ENCODE assay signal across 8 mouse cellular contexts in genomic region chr14:76623371-76623988, GRCm38 (mm10).
A peak's percentile ranks its signal among the peaks of the same experiment; 100 is the strongest.
DNase-seq lines count a peak whose midpoint lies in the region; ATAC-seq and TF ChIP-seq lines count a peak whose summit lies in the region.

No protein-coding gene starts in this region.

- H3K27me3 ChIP-seq in hindbrain, postnatal 0 days (ENCODE audit: insufficient read depth, low read length) = no peaks in the 10 kb centered on the region

- 32% methylated on average over 10 of the region's 10 CpGs for WGBS in hindbrain, postnatal 0 days

- ATAC-seq in hindbrain, postnatal 0 days = no peak

- no peak overlapping the region for H3K9ac ChIP-seq in hindbrain, postnatal 0 days (replicated peaks; ENCODE audit: low read length)

- no peaks in the 10 kb centered on the region for H3K9me3 ChIP-seq in hindbrain, postnatal 0 days (ENCODE audit: low read length)

- 0 out of 2 replicates have a peak overlapping the region, but pooled peaks have one; percentile 0 for H3K4me2 ChIP-seq in hindbrain, postnatal 0 days (ENCODE audit: low read depth, low read length)

- peak overlapping the region; percentile 79 for H3K27ac ChIP-seq in gastrocnemius, adult 2 months
- H3K27ac ChIP-seq in hindbrain, postnatal 0 days = peak overlapping the region; percentile 57; the same call in 1 of the 2 replicates

- no peak overlapping the region for H3K4me3 ChIP-seq in gastrocnemius, adult 2 months
- H3K4me3 ChIP-seq in hindbrain, postnatal 0 days (ENCODE audit: low read length) = no peak overlapping the region

- intact Hi-C loops in gastrocnemius, adult 2 months (cut with DNase I) = no loop called here

- H3K4me1 ChIP-seq in hindbrain, postnatal 0 days (ENCODE audit: insufficient read depth, low read length) = peaks cover 37% of the 10 kb centered on the region

- no peak for DNase-seq in gastrocnemius, adult 2 months
- DNase-seq in gastrocnemius, postnatal 25 days = no peak
- DNase-seq in embryo, embryonic 10 days (ENCODE audit: low spot score) = peak; percentile 49
- no peak for DNase-seq in hindbrain, postnatal 0 days (ENCODE audit: low spot score)
- DNase-seq in mesoderm, embryonic 11.5 days (ENCODE audit: low read depth, low spot score) = peak; percentile 43
- no peak for DNase-seq in cerebellum, adult 11-12 months
- no peak for DNase-seq in layer of hippocampus, postnatal 14 days (ENCODE audit: low spot score in 2 of 2)
- DNase-seq in adrenal gland, adult 2 months = no peak

- TF ChIP-seq CTCF in gastrocnemius, adult 2 months (IDR thresholded peaks at IDR 0.05) = no peak
- no peak for TF ChIP-seq CTCF in hindbrain, postnatal 0 days (IDR thresholded peaks at IDR 0.05; ENCODE audit: low read depth)

- no peaks in the 10 kb centered on the region for H3K36me3 ChIP-seq in hindbrain, postnatal 0 days (ENCODE audit: insufficient read depth, low read length)

Comparison
In these comparisons a context has a peak if more than half of its experiments do, and no peak if none do; other contexts are left out.
1. DNase-seq: peak in embryo, embryonic 10 days (single experiment) and mesoderm, embryonic 11.5 days (single experiment); none in gastrocnemius, adult 2 months (single experiment), gastrocnemius, postnatal 25 days (single experiment), hindbrain, postnatal 0 days (single experiment), cerebellum, adult 11-12 months (single experiment), layer of hippocampus, postnatal 14 days (0 of 2) and adrenal gland, adult 2 months (single experiment).